Mouse (Mus musculus): ENCODE data around the gene Qtrt1. TPM values are rescaled to one million over a fixed set of nuclear protein-coding genes. Genes with fewer than 3 reads are reported as not detected.

The Qtrt1 gene
- 24.2 and 31.7 TPM in 2 replicates for polyA plus RNA-seq (2014; fragmentation: Nextera tagmentation; extraction: Ambion mirVana)

DNA sequence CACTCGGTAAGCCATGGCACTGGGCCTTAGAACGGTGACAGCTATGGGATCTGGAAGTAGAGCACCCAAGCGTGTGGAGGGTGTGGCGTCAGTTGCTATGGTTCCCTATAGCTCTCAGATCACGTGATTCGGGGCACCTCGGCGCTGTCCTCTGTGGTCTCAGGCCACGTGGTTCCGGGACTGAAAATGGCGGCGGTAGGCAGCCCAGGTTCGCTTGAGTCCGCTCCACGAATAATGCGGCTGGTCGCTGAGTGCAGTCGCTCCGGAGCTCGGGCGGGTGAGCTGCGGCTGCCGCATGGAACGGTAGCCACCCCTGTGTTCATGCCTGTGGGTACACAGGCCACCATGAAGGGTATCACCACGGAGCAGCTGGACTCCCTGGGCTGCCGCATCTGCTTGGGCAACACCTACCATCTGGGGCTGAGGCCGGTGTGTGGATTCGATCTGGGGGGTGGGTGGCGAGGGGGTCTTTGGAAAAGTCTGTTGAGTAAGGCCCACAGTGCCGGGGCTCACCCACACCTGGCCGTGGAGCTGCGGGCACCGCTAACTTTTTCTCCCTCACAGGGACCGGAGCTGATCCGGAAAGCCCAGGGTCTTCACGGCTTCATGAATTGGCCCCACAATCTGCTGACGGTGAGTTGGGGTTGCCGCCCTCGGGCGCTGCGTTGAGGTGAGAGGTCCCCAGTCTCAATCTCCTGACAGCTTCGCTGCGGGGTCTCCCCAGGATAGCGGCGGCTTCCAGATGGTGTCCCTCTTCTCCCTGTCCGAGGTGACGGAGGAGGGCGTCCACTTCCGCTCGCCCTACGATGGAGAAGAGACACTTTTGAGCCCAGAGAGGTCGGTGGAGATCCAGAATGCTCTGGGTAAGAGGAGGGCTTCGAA is at the start of gene Qtrt1:
Gene Qtrt1, plus strand, starts transcription at position 169 of the 882 bp plus-strand sequence.
- peaks cover 3% of the 10 kb centered on the region; the same call in 1 of the 2 replicates for H3K4me1 ChIP-seq (ENCODE audit: control insufficient read depth, insufficient read depth, low read length)
- H3K9ac ChIP-seq (ENCODE audit: low read depth, low read length): peak within 1 kb of the TSS; percentile 73
- peaks cover 5% of the 10 kb centered on the region for H3K36me3 ChIP-seq (ENCODE audit: control insufficient read depth, insufficient read depth, low read length)
- H3K27me3 ChIP-seq (ENCODE audit: control insufficient read depth, insufficient read depth, low read length): no peaks in the 10 kb centered on the region
- no peak within 1 kb of the TSS for H3K27ac ChIP-seq (ENCODE audit: low read depth, low read length)
- WGBS (ENCODE audit: insufficient replicate concordance): 1% methylated on average over 53 of the region's 53 CpGs
- peak within 1 kb of the TSS; percentile 80 for H3K4me3 ChIP-seq (ENCODE audit: low read depth, low read length)
- H3K9me3 ChIP-seq (replicated peaks; ENCODE audit: control insufficient read depth, low read length): no peaks in the 10 kb centered on the region
- H3K4me2 ChIP-seq: peak within 1 kb of the TSS; percentile 84
- ATAC-seq (replicated peaks; ENCODE audit: insufficient number of reproducible peaks, low FRiP score, low TSS enrichment): peak; percentile 94

DNA sequence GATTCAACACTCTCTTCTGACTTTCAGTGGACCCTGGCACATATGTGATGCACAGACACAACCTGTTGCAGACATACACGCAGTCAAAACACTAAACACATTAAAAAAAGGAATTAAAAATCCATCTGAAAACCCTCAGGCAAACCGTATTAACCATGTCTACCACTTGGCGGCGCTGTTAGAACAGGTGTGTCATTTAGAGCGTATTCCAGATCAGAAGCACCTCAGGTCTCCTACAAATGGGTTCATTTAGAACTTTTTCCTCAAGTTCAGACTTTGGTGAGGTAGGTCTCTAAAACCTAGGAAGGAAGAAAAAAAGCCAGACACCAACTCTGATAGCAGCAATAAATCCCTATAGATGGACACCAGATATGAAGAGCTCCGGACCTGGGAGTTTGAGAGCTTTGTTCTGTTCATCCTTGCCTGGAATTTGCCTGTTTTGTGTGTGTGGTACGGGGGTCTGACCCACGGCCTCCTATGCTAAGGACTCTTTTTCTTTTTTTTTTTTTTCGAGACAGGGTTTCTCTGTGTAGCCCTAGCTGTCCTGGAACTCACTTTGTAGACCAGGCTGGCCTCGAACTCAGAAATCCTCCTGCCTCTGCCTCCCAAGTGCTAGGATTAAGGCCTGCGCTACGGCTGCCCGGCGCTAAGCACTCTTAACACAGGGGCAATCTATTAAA is 45.0 kb upstream of the Qtrt1 start:
- Histone ChIP-seq H3K9me3 (replicated peaks; ENCODE audit: control insufficient read depth, low read length) (no peaks in the 10 kb centered on the region), H3K4me2 (peak overlapping the region; percentile 65), H3K4me3 (ENCODE audit: low read depth, low read length) (peak overlapping the region; percentile 63), H3K27ac (ENCODE audit: low read depth, low read length) (peak overlapping the region; percentile 82), H3K36me3 (ENCODE audit: control insufficient read depth, insufficient read depth, low read length) (no peaks in the 10 kb centered on the region; the same call in 1 of the 2 replicates), H3K27me3 (ENCODE audit: control insufficient read depth, insufficient read depth, low read length) (0 out of 2 replicates have a peak, but pooled peaks cover 6% of the 10 kb centered on the region), H3K9ac (ENCODE audit: low read depth, low read length) (peak overlapping the region; percentile 54; the same call in 1 of the 2 replicates), H3K4me1 (ENCODE audit: control insufficient read depth, insufficient read depth, low read length) (0 out of 2 replicates have a peak, but pooled peaks cover 5% of the 10 kb centered on the region)
- ATAC-seq (replicated peaks; ENCODE audit: insufficient number of reproducible peaks, low FRiP score, low TSS enrichment): no peak
- WGBS (ENCODE audit: insufficient replicate concordance): 32% methylated on average over 14 of the region's 14 CpGs

DNA sequence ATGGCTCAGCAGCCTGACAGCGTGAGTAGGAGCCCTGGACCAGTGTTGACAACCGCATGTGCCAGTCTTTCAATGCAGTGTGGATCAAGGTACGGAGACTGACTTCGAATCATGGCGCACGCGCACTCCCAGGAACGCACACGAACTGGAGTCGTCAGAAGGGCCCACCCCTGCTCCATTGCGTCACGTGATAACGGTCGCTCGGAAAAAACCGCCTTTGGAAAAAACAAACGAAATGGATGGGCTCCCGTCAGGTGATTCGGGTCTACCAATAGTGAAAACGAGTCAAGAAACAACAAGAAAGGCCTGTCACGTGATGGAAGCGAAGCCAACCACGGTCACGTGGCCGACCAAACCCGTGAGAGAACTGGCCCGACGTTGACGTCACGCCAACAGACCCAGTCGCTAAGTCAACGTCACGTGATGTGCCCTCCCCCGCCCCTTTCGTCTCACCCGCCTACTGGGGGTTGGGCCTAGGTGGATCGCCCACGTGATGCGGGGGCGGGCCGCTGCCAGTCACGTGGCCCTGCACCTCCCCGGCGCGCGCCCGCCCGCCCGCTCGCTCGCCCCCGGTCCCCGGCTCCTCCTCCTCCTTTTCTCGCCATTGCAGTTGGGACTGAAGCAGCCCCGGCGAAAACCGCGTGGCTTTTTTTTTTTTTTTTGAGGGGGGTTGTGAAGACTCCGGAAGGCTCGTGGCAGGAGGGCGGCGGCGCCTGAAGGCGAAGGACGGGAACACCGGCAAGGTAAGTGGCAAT is 44.1 kb upstream of the Qtrt1 start, which contains the start of gene Ilf3:
Gene Ilf3, plus strand, starts transcription at position 515 of the 755 bp plus-strand sequence.
- Histone ChIP-seq H3K27ac (ENCODE audit: low read depth, low read length) (peak within 1 kb of the TSS; percentile 92), H3K4me3 (ENCODE audit: low read depth, low read length) (peak within 1 kb of the TSS; percentile 63), H3K4me1 (ENCODE audit: control insufficient read depth, insufficient read depth, low read length) (0 out of 2 replicates have a peak, but pooled peaks cover 5% of the 10 kb centered on the region), H3K27me3 (ENCODE audit: control insufficient read depth, insufficient read depth, low read length) (0 out of 2 replicates have a peak, but pooled peaks cover 4% of the 10 kb centered on the region), H3K9ac (ENCODE audit: low read depth, low read length) (peak within 1 kb of the TSS; percentile 93), H3K36me3 (ENCODE audit: control insufficient read depth, insufficient read depth, low read length) (no peaks in the 10 kb centered on the region; the same call in 1 of the 2 replicates), H3K9me3 (replicated peaks; ENCODE audit: control insufficient read depth, low read length) (no peaks in the 10 kb centered on the region), H3K4me2 (peak within 1 kb of the TSS; percentile 84)
- WGBS (ENCODE audit: insufficient replicate concordance): under 1% methylated on average over 61 of the region's 66 CpGs
- peak; percentile 91 for ATAC-seq (replicated peaks; ENCODE audit: insufficient number of reproducible peaks, low FRiP score, low TSS enrichment)

DNA sequence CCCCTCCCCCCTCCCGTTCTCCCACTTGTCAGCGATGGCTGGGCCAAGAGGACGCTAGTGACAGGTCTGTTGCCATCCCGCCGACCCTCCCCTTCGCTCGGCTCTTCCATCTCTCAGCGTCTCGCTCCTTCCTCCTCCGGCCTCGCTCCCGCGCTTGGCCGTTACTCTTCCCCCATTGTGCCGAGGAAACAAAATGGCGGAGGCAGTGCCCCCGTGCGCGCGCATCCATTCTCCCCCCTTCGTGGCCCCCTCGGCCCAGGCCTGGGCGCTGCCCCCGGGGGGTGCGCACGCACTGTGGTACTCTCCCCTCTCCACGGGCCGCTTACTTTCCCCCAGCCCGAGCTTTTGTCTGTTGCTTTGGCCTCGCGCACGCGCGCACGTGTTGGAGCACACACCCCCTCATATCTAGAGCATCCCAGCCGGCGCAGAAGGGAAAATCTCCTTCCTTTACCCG is 43.5 kb upstream of the Qtrt1 start:
- 2% methylated on average over 37 of the region's 38 CpGs for WGBS (ENCODE audit: insufficient replicate concordance)
- H3K4me3 ChIP-seq (ENCODE audit: low read depth, low read length): peak overlapping the region; percentile 63
- peak overlapping the region; percentile 92 for H3K27ac ChIP-seq (ENCODE audit: low read depth, low read length)
- H3K9me3 ChIP-seq (replicated peaks; ENCODE audit: control insufficient read depth, low read length): no peaks in the 10 kb centered on the region
- H3K9ac ChIP-seq (ENCODE audit: low read depth, low read length): peak overlapping the region; percentile 93
- no peaks in the 10 kb centered on the region for H3K27me3 ChIP-seq (ENCODE audit: control insufficient read depth, insufficient read depth, low read length)
- H3K4me2 ChIP-seq: peak overlapping the region; percentile 84
- 0 out of 2 replicates have a peak, but pooled peaks cover 5% of the 10 kb centered on the region for H3K4me1 ChIP-seq (ENCODE audit: control insufficient read depth, insufficient read depth, low read length)
- peak; percentile 70 for ATAC-seq (replicated peaks; ENCODE audit: insufficient number of reproducible peaks, low FRiP score, low TSS enrichment)
- no peaks in the 10 kb centered on the region; the same call in 1 of the 2 replicates for H3K36me3 ChIP-seq (ENCODE audit: control insufficient read depth, insufficient read depth, low read length)

DNA sequence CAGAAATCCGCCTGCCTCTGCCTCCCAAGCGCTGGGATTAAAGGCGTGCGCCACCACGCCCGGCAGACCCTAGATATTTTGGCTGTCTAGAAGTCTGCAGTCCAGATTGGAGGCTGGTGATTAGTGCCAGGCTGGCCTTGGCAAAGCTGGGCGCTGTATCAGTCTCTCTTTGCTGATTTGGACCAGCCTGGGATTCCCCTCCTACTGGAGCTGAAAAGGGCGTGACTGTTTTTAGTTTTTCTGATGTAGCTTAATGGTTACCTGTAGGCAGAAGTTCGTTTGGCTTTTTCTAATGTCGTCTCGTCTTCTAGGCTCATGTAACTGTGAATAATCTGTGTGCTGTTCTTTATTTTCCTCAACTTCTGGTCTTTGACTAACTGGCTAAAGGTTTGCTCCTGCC is 42.6 kb upstream of the Qtrt1 start:
- H3K4me1 ChIP-seq (ENCODE audit: control insufficient read depth, insufficient read depth, low read length): 0 out of 2 replicates have a peak, but pooled peaks cover 5% of the 10 kb centered on the region
- no peak for ATAC-seq (replicated peaks; ENCODE audit: insufficient number of reproducible peaks, low FRiP score, low TSS enrichment)
- H3K4me2 ChIP-seq: peak overlapping the region; percentile 84
- no peaks in the 10 kb centered on the region for H3K27me3 ChIP-seq (ENCODE audit: control insufficient read depth, insufficient read depth, low read length)
- H3K9me3 ChIP-seq (replicated peaks; ENCODE audit: control insufficient read depth, low read length): no peaks in the 10 kb centered on the region
- H3K27ac ChIP-seq (ENCODE audit: low read depth, low read length): no peak overlapping the region
- H3K4me3 ChIP-seq (ENCODE audit: low read depth, low read length): peak overlapping the region; percentile 63
- WGBS (ENCODE audit: insufficient replicate concordance): 60% methylated on average over 11 of the region's 11 CpGs
- peak overlapping the region; percentile 93; the same call in 1 of the 2 replicates for H3K9ac ChIP-seq (ENCODE audit: low read depth, low read length)
- H3K36me3 ChIP-seq (ENCODE audit: control insufficient read depth, insufficient read depth, low read length): no peaks in the 10 kb centered on the region; the same call in 1 of the 2 replicates

DNA sequence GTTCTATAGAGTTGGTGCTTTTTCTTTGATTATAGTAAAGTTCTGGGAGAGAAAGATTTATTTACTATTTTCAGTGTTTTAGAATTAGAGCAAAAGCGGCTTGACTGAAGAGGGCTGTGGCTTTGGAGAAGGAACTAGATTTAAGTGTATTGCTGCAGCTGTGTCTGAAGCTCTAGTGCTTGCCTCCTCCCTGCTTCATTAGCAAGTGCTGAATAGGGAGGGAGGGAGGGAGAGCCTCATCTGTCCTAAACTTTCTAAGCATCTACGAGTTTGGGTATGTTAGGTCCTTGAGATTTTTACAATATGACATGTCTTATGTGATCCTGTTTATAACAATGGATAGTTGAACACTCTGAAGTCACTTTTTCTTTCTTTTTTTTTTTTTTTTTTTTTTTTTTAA is 40.8 kb upstream of the Qtrt1 start:
- no peak overlapping the region for H3K27ac ChIP-seq (ENCODE audit: low read depth, low read length)
- H3K27me3 ChIP-seq (ENCODE audit: control insufficient read depth, insufficient read depth, low read length): no peaks in the 10 kb centered on the region
- no peak overlapping the region for H3K4me3 ChIP-seq (ENCODE audit: low read depth, low read length)
- H3K9ac ChIP-seq (ENCODE audit: low read depth, low read length): no peak overlapping the region
- no peaks in the 10 kb centered on the region; the same call in 1 of the 2 replicates for H3K36me3 ChIP-seq (ENCODE audit: control insufficient read depth, insufficient read depth, low read length)
- H3K9me3 ChIP-seq (replicated peaks; ENCODE audit: control insufficient read depth, low read length): no peaks in the 10 kb centered on the region
- no peak overlapping the region for H3K4me2 ChIP-seq
- WGBS (ENCODE audit: insufficient replicate concordance): 84% methylated on average over 2 of the region's 2 CpGs
- H3K4me1 ChIP-seq (ENCODE audit: control insufficient read depth, insufficient read depth, low read length): 0 out of 2 replicates have a peak, but pooled peaks cover 5% of the 10 kb centered on the region
- no peak for ATAC-seq (replicated peaks; ENCODE audit: insufficient number of reproducible peaks, low FRiP score, low TSS enrichment)

DNA sequence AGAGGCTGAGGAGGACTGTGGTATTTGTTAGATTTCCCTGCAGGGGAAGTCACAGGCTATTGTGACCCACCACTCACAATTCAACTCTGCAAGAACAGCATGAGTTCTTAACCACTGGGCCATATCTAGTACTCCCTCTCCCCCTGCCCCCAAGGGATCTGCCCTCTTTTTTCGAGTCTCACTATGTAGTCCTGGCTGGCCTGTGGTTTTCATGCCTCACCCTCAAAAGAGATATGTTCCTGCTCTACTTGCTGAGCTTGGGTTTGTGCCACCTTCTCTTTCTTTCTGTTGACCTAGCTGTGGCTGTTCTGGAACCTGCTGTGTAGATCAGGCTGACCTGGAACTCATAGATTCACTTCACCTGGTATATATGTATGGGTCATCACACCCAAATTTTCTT is 39.1 kb upstream of the Qtrt1 start:
- Histone ChIP-seq H3K4me1 (ENCODE audit: control insufficient read depth, insufficient read depth, low read length) (peaks cover 8% of the 10 kb centered on the region), H3K27ac (ENCODE audit: low read depth, low read length) (no peak overlapping the region), H3K36me3 (ENCODE audit: control insufficient read depth, insufficient read depth, low read length) (no peaks in the 10 kb centered on the region; the same call in 1 of the 2 replicates), H3K4me2 (no peak overlapping the region), H3K4me3 (ENCODE audit: low read depth, low read length) (no peak overlapping the region), H3K9ac (ENCODE audit: low read depth, low read length) (no peak overlapping the region), H3K27me3 (ENCODE audit: control insufficient read depth, insufficient read depth, low read length) (no peaks in the 10 kb centered on the region), H3K9me3 (replicated peaks; ENCODE audit: control insufficient read depth, low read length) (no peaks in the 10 kb centered on the region)
- WGBS (ENCODE audit: insufficient replicate concordance): 80% methylated on average over 1 of the region's 1 CpGs
- ATAC-seq (replicated peaks; ENCODE audit: insufficient number of reproducible peaks, low FRiP score, low TSS enrichment): no peak

DNA sequence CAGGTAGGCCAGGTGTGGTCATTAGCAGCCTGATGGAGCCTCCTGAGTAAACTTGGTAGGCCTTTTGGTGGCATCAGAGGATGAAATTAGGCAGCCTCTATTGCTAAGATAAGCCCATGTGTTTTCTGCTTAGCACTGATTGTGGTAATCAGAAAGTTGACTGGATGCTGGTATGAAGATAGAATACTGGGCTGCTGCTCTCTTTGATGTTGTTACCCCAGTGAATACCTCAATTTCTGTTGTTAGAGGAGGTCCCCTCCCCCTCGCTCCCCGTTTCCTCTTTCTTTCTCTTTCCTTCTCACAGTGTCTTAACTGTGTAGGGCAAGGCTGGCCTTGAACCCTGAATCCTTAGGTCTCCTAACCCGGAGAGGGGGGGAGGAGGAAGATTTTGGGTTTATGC is 32.4 kb upstream of the Qtrt1 start:
- Histone ChIP-seq H3K36me3 (ENCODE audit: control insufficient read depth, insufficient read depth, low read length) (peaks cover 5% of the 10 kb centered on the region), H3K4me2 (no peak overlapping the region), H3K4me1 (ENCODE audit: control insufficient read depth, insufficient read depth, low read length) (peaks cover 32% of the 10 kb centered on the region), H3K9ac (ENCODE audit: low read depth, low read length) (no peak overlapping the region), H3K9me3 (replicated peaks; ENCODE audit: control insufficient read depth, low read length) (no peaks in the 10 kb centered on the region), H3K4me3 (ENCODE audit: low read depth, low read length) (no peak overlapping the region), H3K27me3 (ENCODE audit: control insufficient read depth, insufficient read depth, low read length) (no peaks in the 10 kb centered on the region), H3K27ac (ENCODE audit: low read depth, low read length) (no peak overlapping the region)
- 83% methylated on average over 3 of the region's 3 CpGs for WGBS (ENCODE audit: insufficient replicate concordance)
- no peak for ATAC-seq (replicated peaks; ENCODE audit: insufficient number of reproducible peaks, low FRiP score, low TSS enrichment)
